Mouse (Mus musculus): Measurements from ENCODE around the gene Nol8. TPM values are rescaled to one million over a fixed set of nuclear protein-coding genes. Genes with fewer than 3 reads are reported as not detected.
A peak's percentile ranks its signal among the peaks of the same experiment; 100 is the strongest.

Nol8 gene
- total and polyA plus RNA-seq, 3 experiments: 1.4 to 19.4 (median 19.3) TPM

DNA sequence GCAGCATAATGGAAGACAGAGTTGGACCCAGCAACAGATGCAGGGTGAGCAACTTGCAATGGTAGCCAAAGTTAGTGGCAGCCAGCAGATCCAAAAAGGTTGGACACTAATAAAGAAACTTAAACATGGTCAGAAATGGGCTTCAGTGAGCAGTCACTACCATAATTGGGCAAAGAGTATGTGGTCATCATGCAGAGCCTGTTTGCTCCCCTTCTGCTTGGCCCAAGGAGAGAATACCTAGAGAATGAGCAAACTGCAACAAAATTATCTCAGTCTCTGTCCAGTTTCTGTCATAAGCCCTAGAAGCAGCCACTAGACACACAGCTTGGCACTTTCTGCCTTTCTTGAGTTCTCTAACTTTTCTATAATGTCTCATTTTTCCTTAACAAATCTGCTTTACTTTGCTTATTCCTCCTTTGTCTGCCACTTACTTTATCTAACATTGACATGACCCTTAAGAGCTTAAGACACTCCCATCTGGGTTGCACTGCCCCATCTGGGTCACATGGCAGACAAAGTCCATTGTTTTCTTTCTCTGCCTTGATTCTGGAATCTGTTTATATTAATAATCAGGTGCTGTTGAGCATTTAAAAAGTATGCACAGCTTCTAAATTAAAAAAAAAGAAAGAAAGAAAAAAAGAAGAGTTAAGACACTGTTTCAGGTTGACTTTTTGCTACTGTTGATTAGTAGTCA is 9.1 kb upstream of the Nol8 start:
- no peaks in the 10 kb centered on the region for H3K79me2 ChIP-seq (replicated peaks; ENCODE audit: control insufficient read depth, insufficient read depth, low read length)
- peaks cover 4% of the 10 kb centered on the region for H3K4me1 ChIP-seq (ENCODE audit: control insufficient read depth, insufficient read depth, low read length)
- peak overlapping the region; percentile 20; the same call in 1 of the 2 replicates for H3K27ac ChIP-seq
- no peaks in the 10 kb centered on the region for H3K27me3 ChIP-seq (ENCODE audit: control insufficient read depth, insufficient read depth, low read length)
- intact Hi-C loops (cut with DNase I): loop anchor here (2.0 kb wide), 1 partner anchor 305 kb away; no protein-coding TSS in a partner anchor
- no peak overlapping the region for H3K9ac ChIP-seq (ENCODE audit: low read depth, low read length)
- H3K36me3 ChIP-seq (ENCODE audit: control insufficient read depth, insufficient read depth, low read length): no peaks in the 10 kb centered on the region; the same call in 1 of the 2 replicates
- no peak overlapping the region for H3K4me3 ChIP-seq
- no peak for TF ChIP-seq POLR2A (IDR thresholded peaks at IDR 0.05; ENCODE audit: insufficient read depth, low read depth, low read length)
- TF ChIP-seq EP300 (IDR thresholded peaks at IDR 0.05; ENCODE audit: insufficient read depth, low read depth, low read length): no peak
- TF ChIP-seq CTCF (IDR thresholded peaks at IDR 0.05): no peak
- no peak for DNase-seq

DNA sequence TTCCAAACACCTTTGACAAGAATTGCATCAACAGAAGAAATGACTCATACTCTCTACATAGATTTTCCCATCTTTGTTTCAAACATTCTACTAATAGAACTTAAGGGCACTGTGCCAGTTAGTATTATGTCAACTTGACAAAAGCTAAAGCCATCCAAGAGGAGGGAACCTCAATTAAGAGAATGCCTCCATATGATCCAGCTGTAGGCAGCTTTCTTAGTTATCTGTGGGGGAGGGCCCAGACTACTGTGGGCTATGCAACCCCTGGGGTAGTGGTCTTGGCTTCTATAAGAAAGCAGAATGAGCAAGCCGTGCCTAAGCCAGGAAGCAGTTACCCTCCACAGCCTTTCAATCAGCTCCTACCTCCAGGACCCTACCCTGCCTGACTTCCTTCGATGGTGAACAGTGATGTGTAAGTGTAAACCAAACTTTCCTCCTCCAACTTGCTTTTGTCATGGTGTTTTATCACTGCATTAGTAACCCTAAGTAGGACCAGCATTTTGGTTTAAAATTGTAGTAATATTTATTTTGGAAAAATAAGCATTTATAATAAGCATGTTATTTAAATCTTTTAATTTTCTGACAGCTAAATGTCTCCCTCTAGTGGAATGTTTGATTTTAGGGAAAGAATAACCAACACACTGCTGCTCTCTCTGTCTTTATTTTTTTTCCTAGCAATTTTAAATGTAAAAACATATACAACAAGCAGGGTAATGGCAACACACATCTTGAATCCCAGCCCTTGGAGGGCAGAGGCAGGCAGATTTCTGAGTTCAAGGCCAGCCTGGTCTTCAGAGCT is 7.9 kb upstream of the Nol8 start:
- Histone ChIP-seq H3K27ac (peak overlapping the region; percentile 34), H3K36me3 (ENCODE audit: control insufficient read depth, insufficient read depth, low read length) (no peaks in the 10 kb centered on the region; the same call in 1 of the 2 replicates), H3K4me3 (no peak overlapping the region), H3K27me3 (ENCODE audit: control insufficient read depth, insufficient read depth, low read length) (no peaks in the 10 kb centered on the region), H3K4me1 (ENCODE audit: control insufficient read depth, insufficient read depth, low read length) (peaks cover 4% of the 10 kb centered on the region), H3K9ac (ENCODE audit: low read depth, low read length) (no peak overlapping the region), H3K79me2 (replicated peaks; ENCODE audit: control insufficient read depth, insufficient read depth, low read length) (no peaks in the 10 kb centered on the region)
- DNase-seq: peak in 1 of 2 experiments; percentile 31
- TF ChIP-seq CTCF (IDR thresholded peaks at IDR 0.05): peak; percentile 81
- no peak for TF ChIP-seq POLR2A (IDR thresholded peaks at IDR 0.05; ENCODE audit: insufficient read depth, low read depth, low read length)
- TF ChIP-seq EP300 (IDR thresholded peaks at IDR 0.05; ENCODE audit: insufficient read depth, low read depth, low read length): no peak
- WGBS: 38% methylated on average over 2 of the region's 2 CpGs
- intact Hi-C loops (cut with DNase I): loop anchor here (1.0 to 5.0 kb wide), 3 partner anchors 88 to 306 kb away; no protein-coding TSS in a partner anchor

DNA sequence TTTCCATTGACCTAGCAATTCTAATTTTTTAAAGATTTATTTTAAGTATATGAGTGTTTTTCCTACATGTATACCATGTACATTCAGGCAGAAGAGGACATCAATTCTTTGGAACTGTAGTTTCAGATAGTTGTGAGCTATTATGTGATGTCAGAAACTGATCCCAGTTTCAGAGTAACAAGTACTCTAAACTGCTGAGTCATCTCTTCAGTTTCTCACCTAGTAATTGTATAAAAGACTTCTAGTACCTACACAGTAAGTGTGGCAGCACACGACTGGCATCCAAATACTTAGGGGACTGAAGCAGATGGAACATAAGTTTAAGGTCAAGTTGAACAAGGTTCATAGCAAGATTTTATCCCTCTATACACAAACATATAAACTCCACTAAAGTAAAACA is 6.9 kb upstream of the Nol8 start:
- H3K27ac ChIP-seq: no peak overlapping the region
- WGBS: 73% methylated on average over 1 of the region's 1 CpGs
- H3K36me3 ChIP-seq (ENCODE audit: control insufficient read depth, insufficient read depth, low read length): no peaks in the 10 kb centered on the region; the same call in 1 of the 2 replicates
- H3K9ac ChIP-seq (ENCODE audit: low read depth, low read length): no peak overlapping the region
- intact Hi-C loops (cut with DNase I): loop anchor here (5.0 kb wide), 1 partner anchor 89 kb away; no protein-coding TSS in a partner anchor
- no peak overlapping the region for H3K4me3 ChIP-seq
- no peaks in the 10 kb centered on the region for H3K79me2 ChIP-seq (replicated peaks; ENCODE audit: control insufficient read depth, insufficient read depth, low read length)
- no peaks in the 10 kb centered on the region for H3K27me3 ChIP-seq (ENCODE audit: control insufficient read depth, insufficient read depth, low read length)
- H3K4me1 ChIP-seq (ENCODE audit: control insufficient read depth, insufficient read depth, low read length): peaks cover 4% of the 10 kb centered on the region
- DNase-seq: no peak
- TF ChIP-seq CTCF (IDR thresholded peaks at IDR 0.05): no peak
- no peak for TF ChIP-seq POLR2A (IDR thresholded peaks at IDR 0.05; ENCODE audit: insufficient read depth, low read depth, low read length)
- no peak for TF ChIP-seq EP300 (IDR thresholded peaks at IDR 0.05; ENCODE audit: insufficient read depth, low read depth, low read length)

DNA sequence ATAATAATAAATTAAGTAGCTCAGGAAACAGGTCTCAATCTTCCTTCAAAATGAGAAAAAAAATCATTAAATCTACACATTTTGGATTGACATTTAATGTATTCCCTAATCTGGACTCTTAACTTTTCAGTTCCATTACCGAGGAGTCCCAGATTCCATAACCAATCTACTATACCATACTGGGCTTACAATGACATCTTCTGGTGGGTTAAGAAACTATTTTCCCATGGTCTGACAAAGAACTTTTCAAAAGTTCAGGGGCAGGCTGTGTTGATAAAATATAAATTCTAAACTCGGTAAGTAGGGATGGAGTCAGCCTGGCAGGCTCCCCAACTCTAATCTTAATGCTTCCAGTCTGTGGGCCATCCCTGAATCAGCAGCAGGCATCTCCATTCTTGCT is 1.7 kb upstream of the Nol8 start:
- Histone ChIP-seq H3K79me2 (replicated peaks; ENCODE audit: control insufficient read depth, insufficient read depth, low read length) (no peaks in the 10 kb centered on the region), H3K9ac (ENCODE audit: low read depth, low read length) (no peak overlapping the region), H3K4me1 (ENCODE audit: control insufficient read depth, insufficient read depth, low read length) (peaks cover 2% of the 10 kb centered on the region; the same call in 1 of the 2 replicates), H3K4me3 (no peak overlapping the region), H3K36me3 (ENCODE audit: control insufficient read depth, insufficient read depth, low read length) (no peaks in the 10 kb centered on the region; the same call in 1 of the 2 replicates), H3K27ac (no peak overlapping the region), H3K27me3 (ENCODE audit: control insufficient read depth, insufficient read depth, low read length) (no peaks in the 10 kb centered on the region)
- TF ChIP-seq EP300 (IDR thresholded peaks at IDR 0.05; ENCODE audit: insufficient read depth, low read depth, low read length): no peak
- TF ChIP-seq POLR2A (IDR thresholded peaks at IDR 0.05; ENCODE audit: insufficient read depth, low read depth, low read length): no peak
- TF ChIP-seq CTCF (IDR thresholded peaks at IDR 0.05): no peak
- intact Hi-C loops (cut with DNase I): loop anchor here (5.0 kb wide), 1 partner anchor 434 kb away; the partner anchor contains the start of gene Card19
- WGBS: 18% methylated on average over 2 of the region's 2 CpGs
- DNase-seq: no peak

DNA sequence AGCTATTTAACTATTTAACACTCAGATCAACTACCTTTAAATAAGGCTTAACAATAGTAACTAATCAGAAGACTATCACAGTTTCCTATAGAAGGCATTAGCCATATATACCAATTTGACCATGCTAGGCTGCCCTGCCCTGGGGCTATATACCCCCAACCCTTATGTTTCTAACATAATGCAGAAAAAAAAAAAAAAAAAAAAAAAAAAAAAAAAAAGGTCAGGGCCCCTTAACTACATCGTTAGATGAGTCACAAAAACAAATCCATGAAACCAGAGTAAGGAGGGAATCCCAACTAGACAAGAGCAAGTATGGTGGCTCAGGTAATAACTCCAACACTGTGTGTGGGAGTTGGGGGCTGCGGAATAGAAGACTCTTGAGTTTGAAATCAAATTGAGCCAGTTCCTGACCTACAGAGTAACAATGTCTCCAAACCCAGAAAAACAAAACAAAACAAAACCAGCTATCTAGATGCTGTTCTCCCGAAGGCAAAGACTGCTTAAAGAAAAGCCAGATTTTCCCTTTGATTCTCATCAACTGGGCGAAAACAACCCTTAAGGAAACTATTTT is 1.0 kb upstream of the Nol8 start:
- Histone ChIP-seq H3K4me3 (peak overlapping the region; percentile 76), H3K27ac (no peak overlapping the region), H3K9ac (ENCODE audit: low read depth, low read length) (no peak overlapping the region), H3K79me2 (replicated peaks; ENCODE audit: control insufficient read depth, insufficient read depth, low read length) (no peaks in the 10 kb centered on the region), H3K36me3 (ENCODE audit: control insufficient read depth, insufficient read depth, low read length) (no peaks in the 10 kb centered on the region; the same call in 1 of the 2 replicates), H3K27me3 (ENCODE audit: control insufficient read depth, insufficient read depth, low read length) (no peaks in the 10 kb centered on the region), H3K4me1 (ENCODE audit: control insufficient read depth, insufficient read depth, low read length) (peaks cover 2% of the 10 kb centered on the region; the same call in 1 of the 2 replicates)
- intact Hi-C loops (cut with DNase I): loop anchor here (5.0 kb wide), 1 partner anchor 435 kb away; the partner anchor contains the start of gene Card19
- TF ChIP-seq EP300 (IDR thresholded peaks at IDR 0.05; ENCODE audit: insufficient read depth, low read depth, low read length): no peak
- TF ChIP-seq CTCF (IDR thresholded peaks at IDR 0.05): no peak
- TF ChIP-seq POLR2A (IDR thresholded peaks at IDR 0.05; ENCODE audit: insufficient read depth, low read depth, low read length): no peak
- WGBS: 3% methylated on average over 4 of the region's 4 CpGs
- DNase-seq: no peak
